ENCODE assay signal across 18 mouse cellular contexts in the genomic region with DNA sequence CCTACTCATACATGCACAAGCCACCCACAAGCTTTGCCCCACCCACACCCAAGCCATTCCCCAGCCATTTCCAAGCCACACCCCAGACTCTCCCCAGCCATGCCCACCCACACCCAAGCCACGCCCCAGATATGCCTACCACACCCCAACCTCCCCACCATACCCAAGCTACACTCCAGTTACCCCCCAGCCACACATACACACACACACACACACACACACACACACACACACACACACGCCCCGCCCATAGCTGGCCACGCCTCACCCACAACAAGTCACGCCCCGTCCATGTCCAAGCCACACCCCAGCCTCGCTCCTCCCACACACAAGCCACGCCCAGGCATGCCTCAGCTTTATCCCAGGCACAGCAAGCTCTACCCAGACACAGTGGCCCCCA. TPM values are rescaled to one million over a fixed set of nuclear protein-coding genes. Genes with fewer than 3 reads are reported as not detected.
DNase-seq lines count a peak whose midpoint lies in the region; ATAC-seq and TF ChIP-seq lines count a peak whose summit lies in the region.
"Had no signal": no experiment of that assay in that cellular context is flagged by ENCODE, and none has a peak within 500 bp of the region (broad histone marks: within the 10 kb centered on the region; RNA-seq: fewer than 3 reads in every experiment).

No protein-coding gene starts in this region.

- no peak for TF ChIP-seq CTCF in stomach, postnatal 0 days (IDR thresholded peaks at IDR 0.05; ENCODE audit: low read depth)

- no peak overlapping the region for H3K9ac ChIP-seq in limb, embryonic 15.5 days
- H3K9ac ChIP-seq in liver, embryonic 13.5 days, result no peak overlapping the region
- H3K9ac ChIP-seq in stomach, postnatal 0 days (ENCODE audit: low read length), result no peak overlapping the region
- H3K9ac ChIP-seq: embryonic facial prominence, embryonic 12.5 days; forebrain, embryonic 13.5 days; hindbrain, embryonic 14.5 days; limb, embryonic 13.5 days had no signal

- TF ChIP-seq EP300 in stomach, postnatal 0 days (optimal IDR thresholded peaks at IDR 0.05), result no peak

- H3K4me2 ChIP-seq in limb, embryonic 15.5 days, result no peak overlapping the region
- no peak overlapping the region for H3K4me2 ChIP-seq in liver, embryonic 13.5 days
- H3K4me2 ChIP-seq in stomach, postnatal 0 days (replicated peaks; ENCODE audit: low read depth), result no peak overlapping the region
- H3K4me2 ChIP-seq: embryonic facial prominence, embryonic 12.5 days; forebrain, embryonic 13.5 days; hindbrain, embryonic 14.5 days; limb, embryonic 13.5 days had no signal

- DNase-seq in limb, embryonic 10.5 days (ENCODE audit: low spot score), result no peak
- DNase-seq in c-Kit-positive CD71-positive TER-119-positive erythroid progenitor cells, embryonic 14.5 days (ENCODE audit: low spot score), result peak; percentile 9
- DNase-seq in liver, embryonic 13.5 days, result peak; percentile 43
- peak; percentile 66 for DNase-seq in stomach, postnatal 0 days (ENCODE audit: low spot score)
- no peak for DNase-seq in frontal cortex, postnatal 14 days (ENCODE audit: low spot score in 2 of 2)
- no peak for DNase-seq in gastrocnemius, adult 8-10 months (ENCODE audit: low spot score in 2 of 2)
- no peak for DNase-seq in urinary bladder, postnatal 10 days (ENCODE audit: low spot score)
- DNase-seq: cerebellum, adult 9-10 months; gastrocnemius, postnatal 10 days; kidney, postnatal 10 days; layer of hippocampus, adult 9-11 months; right cerebral cortex, postnatal 25 days had no signal

- no peak overlapping the region for H3K27ac ChIP-seq in limb, embryonic 15.5 days
- H3K27ac ChIP-seq in limb, embryonic 10.5 days, result no peak overlapping the region
- H3K27ac ChIP-seq in liver, embryonic 13.5 days, result no peak overlapping the region
- H3K27ac ChIP-seq in stomach, postnatal 0 days (replicated peaks), result no peak overlapping the region
- H3K27ac ChIP-seq: embryonic facial prominence, embryonic 12.5 days; forebrain, embryonic 13.5 days; hindbrain, embryonic 14.5 days; limb, embryonic 13.5 days; macrophage had no signal

- H3K4me3 ChIP-seq in limb, embryonic 15.5 days, result no peak overlapping the region
- H3K4me3 ChIP-seq in limb, embryonic 10.5 days, result no peak overlapping the region
- H3K4me3 ChIP-seq in liver, embryonic 13.5 days (replicated peaks), result no peak overlapping the region
- no peak overlapping the region for H3K4me3 ChIP-seq in stomach, postnatal 0 days (ENCODE audit: low read depth, low read length)
- H3K4me3 ChIP-seq: embryonic facial prominence, embryonic 12.5 days; forebrain, embryonic 13.5 days; limb, embryonic 13.5 days had no signal

- no peaks in the 10 kb centered on the region for H3K36me3 ChIP-seq in limb, embryonic 15.5 days
- H3K36me3 ChIP-seq in limb, embryonic 10.5 days, result no peaks in the 10 kb centered on the region
- H3K36me3 ChIP-seq in liver, embryonic 13.5 days, result peaks cover 6% of the 10 kb centered on the region; the same call in 1 of the 2 replicates
- no peaks in the 10 kb centered on the region for H3K36me3 ChIP-seq in stomach, postnatal 0 days (ENCODE audit: control insufficient read depth, insufficient read depth, low read length)
- H3K36me3 ChIP-seq: embryonic facial prominence, embryonic 12.5 days had no signal

- no peaks in the 10 kb centered on the region for H3K9me3 ChIP-seq in limb, embryonic 15.5 days
- no peaks in the 10 kb centered on the region for H3K9me3 ChIP-seq in limb, embryonic 10.5 days (replicated peaks)
- no peaks in the 10 kb centered on the region for H3K9me3 ChIP-seq in liver, embryonic 13.5 days (replicated peaks)
- H3K9me3 ChIP-seq in stomach, postnatal 0 days (ENCODE audit: control insufficient read depth, low read length), result no peaks in the 10 kb centered on the region
- H3K9me3 ChIP-seq: embryonic facial prominence, embryonic 12.5 days; forebrain, embryonic 13.5 days had no signal

- no peaks in the 10 kb centered on the region for H3K27me3 ChIP-seq in limb, embryonic 15.5 days
- H3K27me3 ChIP-seq in limb, embryonic 10.5 days (ENCODE audit: low read depth, poor library complexity, severe bottlenecking), result no peaks in the 10 kb centered on the region
- no peaks in the 10 kb centered on the region for H3K27me3 ChIP-seq in liver, embryonic 13.5 days
- H3K27me3 ChIP-seq in stomach, postnatal 0 days (ENCODE audit: control insufficient read depth, insufficient read depth, low read length), result no peaks in the 10 kb centered on the region
- H3K27me3 ChIP-seq: embryonic facial prominence, embryonic 12.5 days had no signal

- 0 out of 2 replicates have a peak, but pooled peaks have one; percentile 15 for ATAC-seq in limb, embryonic 15.5 days (ENCODE audit: insufficient number of reproducible peaks, low FRiP score, low TSS enrichment, low read depth)
- ATAC-seq in liver, embryonic 13.5 days (ENCODE audit: low read depth), result peak; percentile 85
- ATAC-seq in stomach, postnatal 0 days (ENCODE audit: low FRiP score, low TSS enrichment), result peak; percentile 75
- ATAC-seq: forebrain, embryonic 13.5 days had no signal

- 0 out of 2 replicates have a peak, but pooled peaks cover 7% of the 10 kb centered on the region for H3K4me1 ChIP-seq in limb, embryonic 15.5 days
- peaks cover 18% of the 10 kb centered on the region for H3K4me1 ChIP-seq in limb, embryonic 10.5 days
- H3K4me1 ChIP-seq in liver, embryonic 13.5 days (replicated peaks), result peaks cover 19% of the 10 kb centered on the region; the same call in 1 of the 2 replicates
- H3K4me1 ChIP-seq in stomach, postnatal 0 days (replicated peaks; ENCODE audit: control insufficient read depth, insufficient read depth), result no peaks in the 10 kb centered on the region

- WGBS in limb, embryonic 15.5 days, result 89% methylated on average over 6 of the region's 8 CpGs
- 83% methylated on average over 8 of the region's 8 CpGs for WGBS in limb, embryonic 10.5 days
- 44% methylated on average over 8 of the region's 8 CpGs for WGBS in liver, embryonic 13.5 days (ENCODE audit: insufficient replicate concordance)
- 82% methylated on average over 8 of the region's 8 CpGs for WGBS in stomach, postnatal 0 days

RNA-seq across cellular contexts. Expression of a gene that starts 16.4 kb away (rescaled TPM):
- 7.2 and 7.8 TPM in 2 replicates for polyA plus RNA-seq in limb, embryonic 15.5 days (2015; fragmentation: Nextera tagmentation; extraction: Ambion mirVana)
- polyA plus RNA-seq in limb, embryonic 10.5 days (2016; fragmentation: Nextera tagmentation; extraction: Ambion mirVana), result 3.9 and 7.4 TPM in 2 replicates
- 1.7 and 2.1 TPM in 2 replicates for polyA plus RNA-seq in liver, embryonic 13.5 days (2015; fragmentation: Nextera tagmentation; extraction: Ambion mirVana)
- polyA plus RNA-seq in stomach, postnatal 0 days (2015; fragmentation: Nextera tagmentation; extraction: Ambion mirVana), result 4.9 and 5.2 TPM in 2 replicates
- 1 to 10 TPM; 5.0 to 7.0 (median 5.4) TPM for total RNA-seq in gastrocnemius, adult 8-10 months (2022)

Comparison
In these comparisons a context has a peak if more than half of its experiments do, and no peak if none do; other contexts are left out.
1. ATAC-seq: peak in every context shown above with its lines; median percentile 85 in liver, embryonic 13.5 days; 75 in stomach, postnatal 0 days; 15 in limb, embryonic 15.5 days.
2. DNase-seq: peak in c-Kit-positive CD71-positive TER-119-positive erythroid progenitor cells, embryonic 14.5 days (single experiment), liver, embryonic 13.5 days (single experiment) and stomach, postnatal 0 days (single experiment); none in limb, embryonic 10.5 days (single experiment), frontal cortex, postnatal 14 days (0 of 2), gastrocnemius, adult 8-10 months (0 of 2) and urinary bladder, postnatal 10 days (single experiment).